8 mouse cellular contexts compared by ENCODE assay signal in the genomic region with DNA sequence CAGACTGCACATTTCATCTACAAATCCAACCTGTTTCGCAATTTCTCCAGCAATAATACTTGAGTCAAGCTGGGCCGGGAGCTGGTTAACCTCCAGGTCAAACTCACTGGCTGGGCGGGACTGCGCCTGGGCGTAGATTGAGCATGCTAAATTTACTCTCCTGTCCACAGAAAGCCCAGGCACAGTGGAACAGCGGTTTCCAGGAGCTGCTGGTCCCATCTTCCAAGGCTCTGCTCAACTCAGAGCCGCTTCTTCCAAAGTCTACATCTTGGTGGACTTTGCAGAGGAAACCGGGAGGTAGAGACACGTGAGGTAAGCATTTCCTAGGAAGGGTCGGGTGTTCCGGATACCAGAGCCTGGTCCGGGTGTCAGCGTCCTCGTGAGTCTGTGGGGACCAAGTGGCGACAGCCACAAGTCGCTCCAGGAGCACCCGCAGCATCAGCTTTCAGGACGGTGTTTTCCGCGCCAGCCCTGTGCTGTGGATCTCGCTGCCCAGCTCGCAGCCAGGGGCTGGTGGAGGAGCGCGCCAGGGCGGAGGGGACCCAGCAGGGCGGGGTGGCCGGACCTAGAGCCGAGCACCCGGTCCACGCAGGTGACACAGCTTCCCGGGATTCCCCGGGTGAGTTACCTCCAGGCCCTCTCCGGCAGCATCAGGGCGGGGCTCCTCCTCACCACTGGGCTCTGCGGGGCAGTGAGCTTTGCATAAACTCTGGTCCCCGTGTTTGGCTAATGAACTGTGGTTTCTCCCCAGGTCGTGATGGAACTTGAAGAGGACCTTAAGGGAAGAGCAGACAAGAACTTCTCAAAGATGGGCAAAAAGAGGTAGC. TPM values are rescaled to one million over a fixed set of nuclear protein-coding genes. Genes with fewer than 3 reads are reported as not detected.
DNase-seq lines count a peak whose midpoint lies in the region; ATAC-seq and TF ChIP-seq lines count a peak whose summit lies in the region.

A gene (plus strand): TSS at position 167 of the 827 bp plus-strand sequence.

- in situ Hi-C loops in Patski (cut with MboI; ENCODE audit: low pct_unique_long_range_greater_than_20kb), result no loop called here

- POLR2A ChIA-PET in Patski (lab: Charles Lee), result no interaction called here

- H3K4me2 ChIP-seq in hindbrain, embryonic 12.5 days (replicated peaks), result peak within 1 kb of the TSS; percentile 71

- H3K9me3 ChIP-seq in hindbrain, embryonic 12.5 days (replicated peaks), result no peaks in the 10 kb centered on the region

- peak within 1 kb of the TSS; percentile 23 for H3K9ac ChIP-seq in hindbrain, embryonic 12.5 days

- H3K27me3 ChIP-seq in Patski, result peaks cover 2% of the 10 kb centered on the region
- peaks cover 4% of the 10 kb centered on the region; the same call in 1 of the 2 replicates for H3K27me3 ChIP-seq in hindbrain, embryonic 12.5 days

- peak; percentile 73 for ATAC-seq in Patski
- ATAC-seq in hindbrain, embryonic 12.5 days (ENCODE audit: low FRiP score), result peak; percentile 73

- no peak for TF ChIP-seq POLR2A in bone marrow macrophage, adult 2 months (IDR thresholded peaks at IDR 0.05; ENCODE audit: borderline replicate concordance, low read depth, low read length)

- H3K36me3 ChIP-seq in hindbrain, embryonic 12.5 days, result no peaks in the 10 kb centered on the region

- no peak within 1 kb of the TSS for H3K27ac ChIP-seq in bone marrow macrophage, adult 2 months (ENCODE audit: insufficient read depth, low read depth, low read length)
- H3K27ac ChIP-seq in hindbrain, embryonic 12.5 days, result no peak within 1 kb of the TSS

- WGBS in hindbrain, embryonic 12.5 days, result 7% methylated on average over 37 of the region's 37 CpGs

- H3K4me3 ChIP-seq in bone marrow macrophage, adult 2 months (ENCODE audit: insufficient read depth, low read length), result peak within 1 kb of the TSS; percentile 58
- peak within 1 kb of the TSS; percentile 37 for H3K4me3 ChIP-seq in hindbrain, embryonic 12.5 days

- CTCF ChIA-PET in Patski (lab: Charles Lee), result no interaction called here

- H3K4me1 ChIP-seq in bone marrow macrophage, adult 2 months (ENCODE audit: control insufficient read depth, insufficient read depth, low read length), result peaks cover 2% of the 10 kb centered on the region; the same call in 1 of the 2 replicates
- peaks cover 10% of the 10 kb centered on the region for H3K4me1 ChIP-seq in hindbrain, embryonic 12.5 days

- no peak for TF ChIP-seq CTCF in Patski (IDR thresholded peaks at IDR 0.05)
- TF ChIP-seq CTCF in bone marrow macrophage, adult 2 months (IDR thresholded peaks at IDR 0.05; ENCODE audit: low read depth, low read length), result no peak

- no peak for DNase-seq in Patski (ENCODE audit: low read depth, low spot score)
- peak; percentile 18 for DNase-seq in forelimb bud, embryonic 11.5 days (ENCODE audit: low read depth, low spot score)
- DNase-seq in left cerebral cortex, adult 8-10 months (ENCODE audit: low spot score in 2 of 2), result peak; percentile 1 to 5
- DNase-seq in lung, postnatal 4 days, result peak; percentile 5 to 32
- peak; percentile 19 to 28 for DNase-seq in right cerebral cortex, postnatal 10 days (ENCODE audit: low spot score in 2 of 2)
- no peak for DNase-seq in c-Kit-positive CD71-positive TER-119-positive erythroid progenitor cells, embryonic 14.5 days (ENCODE audit: low spot score)

RNA-seq across cellular contexts. Expression of the gene that starts here (rescaled TPM):
- 0.18 TPM for polyA plus RNA-seq in Patski (2021)
- polyA plus RNA-seq in bone marrow macrophage, adult 2 months (2012; ENCODE audit: insufficient read depth, insufficient read length, missing spikeins), result 0.66 and 2.6 TPM in 2 replicates
- polyA plus RNA-seq in hindbrain, embryonic 12.5 days (2016; fragmentation: Nextera tagmentation; extraction: Ambion mirVana), result 0.48 and 0.86 TPM in 2 replicates
- total RNA-seq in left cerebral cortex, adult 8-10 months (2022), result 10 to 100 TPM; 20.3 to 21.4 (median 20.8) TPM

Comparison
In these comparisons a context has a peak if more than half of its experiments do, and no peak if none do; other contexts are left out.
1. Peak in ATAC-seq in Patski; RNA of the gene not detected or under 1 TPM.
2. Peak in ATAC-seq, H3K4me3 ChIP-seq, H3K9ac ChIP-seq and H3K4me2 ChIP-seq in hindbrain, embryonic 12.5 days; RNA of the gene not detected or under 1 TPM.
3. DNase-seq: peak in forelimb bud, embryonic 11.5 days (single experiment), left cerebral cortex, adult 8-10 months (2 of 2), lung, postnatal 4 days (2 of 2) and right cerebral cortex, postnatal 10 days (2 of 2); none in Patski (single experiment) and c-Kit-positive CD71-positive TER-119-positive erythroid progenitor cells, embryonic 14.5 days (single experiment).